Mouse (Mus musculus): ENCODE data around the gene Cttnbp2. TPM values are rescaled to one million over a fixed set of nuclear protein-coding genes. Genes with fewer than 3 reads are reported as not detected.

The Cttnbp2 gene
- polyA plus RNA-seq, 1 experiment from 2014 or later: 51.8 TPM

GRCm38 (mm10) chr6:18374744-18375143 lies 139.9 kb downstream of the Cttnbp2 start:
- 82% methylated on average over 4 of the region's 4 CpGs for WGBS
- Histone ChIP-seq H3K9ac (replicated peaks; ENCODE audit: low read length) (no peak overlapping the region), H3K4me1 (ENCODE audit: control insufficient read depth, insufficient read depth, low read length) (no peaks in the 10 kb centered on the region), H3K27me3 (ENCODE audit: control insufficient read depth, insufficient read depth, low read length) (no peaks in the 10 kb centered on the region), H3K4me2 (ENCODE audit: low read length) (no peak overlapping the region), H3K36me3 (ENCODE audit: control insufficient read depth, insufficient read depth, low read length) (peaks cover 38% of the 10 kb centered on the region), H3K9me3 (ENCODE audit: control insufficient read depth, low read length) (no peaks in the 10 kb centered on the region), H3K4me3 (replicated peaks; ENCODE audit: low read depth, low read length) (no peak overlapping the region), H3K27ac (replicated peaks; ENCODE audit: low read depth, low read length) (no peak overlapping the region)
- no peak for ATAC-seq (ENCODE audit: low FRiP score, low TSS enrichment)
- no peak for DNase-seq

GRCm38 (mm10) chr6:18373652-18374051 lies 141.0 kb downstream of the Cttnbp2 start:
- H3K9ac ChIP-seq (replicated peaks; ENCODE audit: low read length): no peak overlapping the region
- no peaks in the 10 kb centered on the region for H3K27me3 ChIP-seq (ENCODE audit: control insufficient read depth, insufficient read depth, low read length)
- no peak overlapping the region for H3K27ac ChIP-seq (replicated peaks; ENCODE audit: low read depth, low read length)
- H3K36me3 ChIP-seq (ENCODE audit: control insufficient read depth, insufficient read depth, low read length): peaks cover 31% of the 10 kb centered on the region
- H3K4me1 ChIP-seq (ENCODE audit: control insufficient read depth, insufficient read depth, low read length): no peaks in the 10 kb centered on the region
- ATAC-seq (ENCODE audit: low FRiP score, low TSS enrichment): no peak
- no peak overlapping the region for H3K4me2 ChIP-seq (ENCODE audit: low read length)
- 90% methylated on average over 1 of the region's 1 CpGs for WGBS
- no peak for DNase-seq
- no peaks in the 10 kb centered on the region for H3K9me3 ChIP-seq (ENCODE audit: control insufficient read depth, low read length)
- H3K4me3 ChIP-seq (replicated peaks; ENCODE audit: low read depth, low read length): no peak overlapping the region

- Histone ChIP-seq H3K4me3 (replicated peaks; ENCODE audit: low read depth, low read length) (no peak overlapping the region), H3K27ac (replicated peaks; ENCODE audit: low read depth, low read length) (no peak overlapping the region), H3K27me3 (ENCODE audit: control insufficient read depth, insufficient read depth, low read length) (no peaks in the 10 kb centered on the region), H3K9ac (replicated peaks; ENCODE audit: low read length) (no peak overlapping the region), H3K9me3 (ENCODE audit: control insufficient read depth, low read length) (no peaks in the 10 kb centered on the region), H3K4me2 (ENCODE audit: low read length) (no peak overlapping the region), H3K36me3 (ENCODE audit: control insufficient read depth, insufficient read depth, low read length) (peaks cover 31% of the 10 kb centered on the region), H3K4me1 (ENCODE audit: control insufficient read depth, insufficient read depth, low read length) (no peaks in the 10 kb centered on the region)
- DNase-seq: peak; percentile 83
- 37% methylated on average over 7 of the region's 7 CpGs for WGBS
- ATAC-seq (ENCODE audit: low FRiP score, low TSS enrichment): peak; percentile 64
Measured at GRCm38 (mm10) chr6:18372447-18373228, 142.0 kb downstream of the Cttnbp2 start.

DNA sequence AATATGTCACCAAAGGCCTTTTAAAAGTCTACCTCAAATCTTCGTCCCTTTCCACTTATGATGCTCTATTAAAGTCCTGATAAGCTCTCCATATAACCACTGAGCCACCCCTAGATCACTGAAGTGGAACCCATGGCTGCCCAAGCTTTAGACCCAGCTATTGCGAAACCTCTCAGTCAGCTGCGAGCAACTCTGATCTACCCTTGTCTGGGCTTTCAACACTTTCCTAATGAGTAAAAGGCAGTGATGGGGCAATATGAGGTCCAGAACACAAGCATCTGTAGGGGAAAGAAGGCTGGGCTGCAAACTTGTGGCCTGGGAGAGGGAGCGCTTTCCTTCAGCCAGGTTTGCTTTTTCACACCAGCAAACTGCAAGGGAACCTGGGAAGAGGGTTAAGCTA lies 144.9 kb downstream of the Cttnbp2 start:
- no peak for ATAC-seq (ENCODE audit: low FRiP score, low TSS enrichment)
- Histone ChIP-seq H3K36me3 (ENCODE audit: control insufficient read depth, insufficient read depth, low read length) (0 out of 2 replicates have a peak, but pooled peaks cover 19% of the 10 kb centered on the region), H3K4me3 (replicated peaks; ENCODE audit: low read depth, low read length) (no peak overlapping the region), H3K9ac (replicated peaks; ENCODE audit: low read length) (no peak overlapping the region), H3K27me3 (ENCODE audit: control insufficient read depth, insufficient read depth, low read length) (no peaks in the 10 kb centered on the region), H3K27ac (replicated peaks; ENCODE audit: low read depth, low read length) (no peak overlapping the region), H3K9me3 (ENCODE audit: control insufficient read depth, low read length) (no peaks in the 10 kb centered on the region), H3K4me1 (ENCODE audit: control insufficient read depth, insufficient read depth, low read length) (no peaks in the 10 kb centered on the region), H3K4me2 (ENCODE audit: low read length) (no peak overlapping the region)
- 91% methylated on average over 4 of the region's 4 CpGs for WGBS
- DNase-seq: no peak

GRCm38 (mm10) chr6:18369054-18369453 lies 145.6 kb downstream of the Cttnbp2 start:
- Histone ChIP-seq H3K36me3 (ENCODE audit: control insufficient read depth, insufficient read depth, low read length) (0 out of 2 replicates have a peak, but pooled peaks cover 19% of the 10 kb centered on the region), H3K27me3 (ENCODE audit: control insufficient read depth, insufficient read depth, low read length) (no peaks in the 10 kb centered on the region), H3K4me3 (replicated peaks; ENCODE audit: low read depth, low read length) (no peak overlapping the region), H3K9me3 (ENCODE audit: control insufficient read depth, low read length) (no peaks in the 10 kb centered on the region), H3K4me2 (ENCODE audit: low read length) (no peak overlapping the region), H3K9ac (replicated peaks; ENCODE audit: low read length) (no peak overlapping the region), H3K4me1 (ENCODE audit: control insufficient read depth, insufficient read depth, low read length) (no peaks in the 10 kb centered on the region), H3K27ac (replicated peaks; ENCODE audit: low read depth, low read length) (no peak overlapping the region)
- ATAC-seq (ENCODE audit: low FRiP score, low TSS enrichment) (no peak), DNase-seq (no peak)
- WGBS: 55% methylated on average over 3 of the region's 3 CpGs

DNA sequence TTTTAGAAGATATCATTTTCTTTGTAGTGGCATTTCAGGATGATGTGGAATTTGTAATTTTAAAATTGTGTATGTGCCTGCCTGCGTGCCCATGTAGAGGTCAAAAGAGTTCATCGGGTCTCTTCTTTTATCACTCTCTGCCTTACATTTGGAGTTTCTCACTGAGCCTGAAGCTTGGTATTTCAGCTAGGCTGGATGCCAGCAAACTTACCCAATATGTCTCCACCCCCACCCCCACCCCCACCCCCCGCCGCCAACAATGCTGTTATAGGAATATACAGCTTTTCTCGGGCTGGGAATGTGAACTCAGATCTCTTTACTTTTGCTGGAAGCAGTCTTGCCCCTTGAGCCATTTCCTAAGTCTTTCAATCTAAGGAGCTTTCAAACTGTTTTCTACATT lies 152.4 kb downstream of the Cttnbp2 start:
- 0 out of 2 replicates have a peak, but pooled peaks cover 2% of the 10 kb centered on the region for H3K36me3 ChIP-seq (ENCODE audit: control insufficient read depth, insufficient read depth, low read length)
- no peak overlapping the region for H3K4me2 ChIP-seq (ENCODE audit: low read length)
- WGBS: 90% methylated on average over 5 of the region's 5 CpGs
- no peak overlapping the region for H3K4me3 ChIP-seq (replicated peaks; ENCODE audit: low read depth, low read length)
- H3K9me3 ChIP-seq (ENCODE audit: control insufficient read depth, low read length): no peaks in the 10 kb centered on the region
- no peak overlapping the region for H3K27ac ChIP-seq (replicated peaks; ENCODE audit: low read depth, low read length)
- H3K4me1 ChIP-seq (ENCODE audit: control insufficient read depth, insufficient read depth, low read length): no peaks in the 10 kb centered on the region
- no peaks in the 10 kb centered on the region for H3K27me3 ChIP-seq (ENCODE audit: control insufficient read depth, insufficient read depth, low read length)
- no peak overlapping the region for H3K9ac ChIP-seq (replicated peaks; ENCODE audit: low read length)
- DNase-seq (no peak), ATAC-seq (ENCODE audit: low FRiP score, low TSS enrichment) (no peak)

DNA sequence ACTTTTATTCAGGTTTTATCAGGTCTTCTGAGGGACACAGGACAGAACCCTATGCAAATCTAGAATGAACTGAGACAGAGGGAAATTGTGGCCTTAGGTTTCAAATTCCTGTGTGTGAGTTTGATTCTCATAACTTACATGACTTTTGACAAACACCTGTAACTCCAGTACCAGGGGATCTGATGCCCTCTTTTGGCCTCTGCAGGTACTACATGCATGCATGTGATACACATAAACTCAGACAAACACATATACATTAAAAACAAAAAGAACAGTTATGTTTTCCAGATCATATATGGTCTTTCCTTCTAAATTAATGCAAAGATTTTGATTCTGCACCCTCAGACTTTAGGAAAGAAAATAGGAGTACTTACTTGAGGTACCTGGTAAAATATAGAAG lies 153.7 kb downstream of the Cttnbp2 start:
- Histone ChIP-seq H3K36me3 (ENCODE audit: control insufficient read depth, insufficient read depth, low read length) (no peaks in the 10 kb centered on the region), H3K4me2 (ENCODE audit: low read length) (no peak overlapping the region), H3K9ac (replicated peaks; ENCODE audit: low read length) (no peak overlapping the region), H3K27me3 (ENCODE audit: control insufficient read depth, insufficient read depth, low read length) (no peaks in the 10 kb centered on the region), H3K27ac (replicated peaks; ENCODE audit: low read depth, low read length) (no peak overlapping the region), H3K9me3 (ENCODE audit: control insufficient read depth, low read length) (no peaks in the 10 kb centered on the region), H3K4me1 (ENCODE audit: control insufficient read depth, insufficient read depth, low read length) (no peaks in the 10 kb centered on the region), H3K4me3 (replicated peaks; ENCODE audit: low read depth, low read length) (no peak overlapping the region)
- ATAC-seq (ENCODE audit: low FRiP score, low TSS enrichment) (no peak), DNase-seq (no peak)

DNA sequence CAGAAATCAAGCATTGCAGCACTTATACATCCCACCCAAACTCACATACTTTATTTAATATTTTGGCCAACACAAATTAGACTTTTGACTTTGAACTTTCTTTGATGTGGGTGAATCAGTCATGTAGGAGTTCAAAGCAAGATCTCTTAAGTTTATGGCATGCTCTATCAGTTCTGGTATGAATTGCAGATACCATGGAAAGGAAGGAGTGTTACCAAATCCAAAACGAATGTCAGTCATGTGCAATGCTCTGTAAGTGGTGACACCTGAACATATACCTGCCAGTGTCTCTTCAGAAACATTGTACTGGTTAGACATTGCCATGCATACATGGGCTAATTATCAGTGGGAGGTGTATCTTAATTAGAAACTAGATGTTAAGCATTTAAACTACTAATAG lies 154.5 kb downstream of the Cttnbp2 start:
- H3K9me3 ChIP-seq (ENCODE audit: control insufficient read depth, low read length): no peaks in the 10 kb centered on the region
- ATAC-seq (ENCODE audit: low FRiP score, low TSS enrichment): no peak
- 77% methylated on average over 1 of the region's 1 CpGs for WGBS

GRCm38 (mm10) chr6:18349153-18349858 lies 165.3 kb downstream of the Cttnbp2 start:
- H3K9ac ChIP-seq (replicated peaks; ENCODE audit: low read length): no peak overlapping the region
- no peaks in the 10 kb centered on the region for H3K4me1 ChIP-seq (ENCODE audit: control insufficient read depth, insufficient read depth, low read length)
- ATAC-seq (ENCODE audit: low FRiP score, low TSS enrichment): no peak
- no peak for DNase-seq
- no peaks in the 10 kb centered on the region for H3K36me3 ChIP-seq (ENCODE audit: control insufficient read depth, insufficient read depth, low read length)
- WGBS: 80% methylated on average over 3 of the region's 3 CpGs
- H3K27me3 ChIP-seq (ENCODE audit: control insufficient read depth, insufficient read depth, low read length): no peaks in the 10 kb centered on the region
- no peaks in the 10 kb centered on the region for H3K9me3 ChIP-seq (ENCODE audit: control insufficient read depth, low read length)
- no peak overlapping the region for H3K4me2 ChIP-seq (ENCODE audit: low read length)
- no peak overlapping the region for H3K4me3 ChIP-seq (replicated peaks; ENCODE audit: low read depth, low read length)
- H3K27ac ChIP-seq (replicated peaks; ENCODE audit: low read depth, low read length): no peak overlapping the region

More for the DNA sequence above, 154.5 kb downstream of the Cttnbp2 start:
- no peaks in the 10 kb centered on the region for H3K27me3 ChIP-seq (ENCODE audit: control insufficient read depth, insufficient read depth, low read length)
- DNase-seq: no peak
- no peaks in the 10 kb centered on the region for H3K4me1 ChIP-seq (ENCODE audit: control insufficient read depth, insufficient read depth, low read length)
- no peak overlapping the region for H3K27ac ChIP-seq (replicated peaks; ENCODE audit: low read depth, low read length)
- H3K4me2 ChIP-seq (ENCODE audit: low read length): no peak overlapping the region
- H3K9ac ChIP-seq (replicated peaks; ENCODE audit: low read length): no peak overlapping the region
- no peak overlapping the region for H3K4me3 ChIP-seq (replicated peaks; ENCODE audit: low read depth, low read length)
- no peaks in the 10 kb centered on the region for H3K36me3 ChIP-seq (ENCODE audit: control insufficient read depth, insufficient read depth, low read length)

Data from midbrain, embryonic 14.5 days (tissue).